25 mouse cellular contexts compared by ENCODE assay signal in the genomic region with DNA sequence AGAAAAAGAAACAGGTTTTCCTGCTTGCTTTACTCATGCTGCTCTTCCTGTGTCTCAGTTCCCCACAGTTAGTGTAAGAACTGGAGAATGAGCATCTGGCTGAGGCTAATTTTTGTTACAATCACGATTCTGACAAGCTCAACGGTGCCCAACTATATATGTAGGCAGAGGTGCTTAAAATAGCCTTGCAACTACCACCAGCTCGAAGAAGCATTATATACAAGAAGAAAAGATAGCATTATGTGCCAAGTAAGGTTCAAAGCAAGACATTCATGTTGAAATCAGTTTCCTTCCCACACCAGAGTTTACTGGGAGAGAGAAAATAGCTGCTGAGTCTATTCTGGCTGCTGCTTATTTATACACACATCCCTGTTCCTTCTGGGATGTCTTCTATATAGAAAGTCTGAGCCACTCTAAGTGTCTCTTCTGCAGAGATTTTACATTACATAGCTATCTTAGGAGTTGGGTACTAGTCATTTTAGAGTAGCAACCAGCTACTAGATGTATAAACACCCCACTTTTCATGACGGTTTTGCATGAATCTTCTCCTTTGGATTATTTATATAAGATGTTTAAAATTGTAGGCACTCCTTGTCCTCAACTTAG.
DNase-seq lines count a peak whose midpoint lies in the region; ATAC-seq lines count a peak whose summit lies in the region.
"Had no signal": no experiment of that assay in that cellular context is flagged by ENCODE, and none has a peak within 500 bp of the region (broad histone marks: within the 10 kb centered on the region; RNA-seq: fewer than 3 reads in every experiment).

No protein-coding gene starts in this region.

- H3K9me3 ChIP-seq in midbrain, embryonic 11.5 days (ENCODE audit: control insufficient read depth, low read length), result no peaks in the 10 kb centered on the region
- no peaks in the 10 kb centered on the region for H3K9me3 ChIP-seq in midbrain, embryonic 10.5 days (replicated peaks)
- H3K9me3 ChIP-seq: hindbrain, embryonic 15.5 days; intestine, embryonic 15.5 days; limb, embryonic 12.5 days; liver, embryonic 13.5 days; lung, embryonic 15.5 days; midbrain, embryonic 12.5 days; neural tube, embryonic 12.5 days had no signal

- H3K27ac ChIP-seq in midbrain, embryonic 11.5 days (ENCODE audit: low read depth, low read length), result no peak overlapping the region
- H3K27ac ChIP-seq in midbrain, embryonic 10.5 days (replicated peaks), result no peak overlapping the region
- H3K27ac ChIP-seq: heart, adult 2 months; hindbrain, embryonic 15.5 days; intestine, embryonic 15.5 days; limb, embryonic 12.5 days; liver, embryonic 13.5 days; lung, embryonic 15.5 days; macrophage; midbrain, embryonic 12.5 days; neural tube, embryonic 12.5 days had no signal

- peak; percentile 59 for DNase-seq in midbrain, embryonic 11.5 days (ENCODE audit: low spot score, missing footprints)
- DNase-seq in midbrain, embryonic 10.5 days (ENCODE audit: low spot score), result no peak
- DNase-seq in frontal cortex, postnatal 10 days (ENCODE audit: low spot score in 2 of 2), result peak; percentile 13 to 59
- peak; percentile 59 to 96 for DNase-seq in left cerebral cortex, postnatal 25 days (ENCODE audit: low spot score in 2 of 2)
- DNase-seq in MN1 (ENCODE audit: low spot score), result no peak
- DNase-seq in retina, embryonic 14.5 days (ENCODE audit: low spot score), result no peak
- no peak for DNase-seq in cerebellum, adult 8-10 months
- DNase-seq: B cell, adult 2 months; cerebellum, postnatal 14 days; embryo, embryonic 11 days; gastrocnemius, postnatal 14 days; heart, adult 2 months; heart, postnatal 36 days; kidney, adult 9 months; kidney, postnatal 25 days; liver, embryonic 13.5 days; thymus, postnatal 4 days had no signal

- no peaks in the 10 kb centered on the region for H3K4me1 ChIP-seq in midbrain, embryonic 11.5 days (ENCODE audit: control insufficient read depth, insufficient read depth, low read length)
- no peaks in the 10 kb centered on the region for H3K4me1 ChIP-seq in midbrain, embryonic 10.5 days
- H3K4me1 ChIP-seq: hindbrain, embryonic 15.5 days; intestine, embryonic 15.5 days; limb, embryonic 12.5 days; liver, embryonic 13.5 days; lung, embryonic 15.5 days; midbrain, embryonic 12.5 days; neural tube, embryonic 12.5 days had no signal

- intact Hi-C loops in left cerebral cortex, postnatal 25 days (cut with DNase I), result loop anchor here (2.0 to 10.0 kb wide), 6 partner anchors 203 to 637 kb away; no protein-coding TSS in a partner anchor

- no peak overlapping the region for H3K4me2 ChIP-seq in midbrain, embryonic 11.5 days
- H3K4me2 ChIP-seq: hindbrain, embryonic 15.5 days; intestine, embryonic 15.5 days; limb, embryonic 12.5 days; liver, embryonic 13.5 days; lung, embryonic 15.5 days; midbrain, embryonic 12.5 days; neural tube, embryonic 12.5 days had no signal

- no peaks in the 10 kb centered on the region for H3K27me3 ChIP-seq in midbrain, embryonic 11.5 days (ENCODE audit: control insufficient read depth, insufficient read depth, low read length)
- H3K27me3 ChIP-seq in midbrain, embryonic 10.5 days (ENCODE audit: low read depth, poor library complexity, severe bottlenecking), result no peaks in the 10 kb centered on the region
- H3K27me3 ChIP-seq: hindbrain, embryonic 15.5 days; intestine, embryonic 15.5 days; limb, embryonic 12.5 days; liver, embryonic 13.5 days; lung, embryonic 15.5 days; midbrain, embryonic 12.5 days; neural tube, embryonic 12.5 days had no signal

- no peak for ATAC-seq in midbrain, embryonic 11.5 days (ENCODE audit: low FRiP score)
- ATAC-seq: forebrain, embryonic 16.5 days; intestine, embryonic 15.5 days had no signal

- WGBS in midbrain, embryonic 11.5 days, result 87% methylated on average over 4 of the region's 4 CpGs
- WGBS in midbrain, embryonic 10.5 days, result 85% methylated on average over 4 of the region's 4 CpGs

- H3K4me3 ChIP-seq in midbrain, embryonic 11.5 days (ENCODE audit: low read depth, low read length), result no peak overlapping the region
- H3K4me3 ChIP-seq in midbrain, embryonic 10.5 days, result no peak overlapping the region
- H3K4me3 ChIP-seq: heart, adult 2 months; hindbrain, embryonic 15.5 days; intestine, embryonic 15.5 days; limb, embryonic 12.5 days; liver, embryonic 13.5 days; lung, embryonic 15.5 days; midbrain, embryonic 12.5 days; neural tube, embryonic 12.5 days had no signal

- no peaks in the 10 kb centered on the region for H3K36me3 ChIP-seq in midbrain, embryonic 11.5 days (ENCODE audit: control insufficient read depth, insufficient read depth, low read length)
- H3K36me3 ChIP-seq in midbrain, embryonic 10.5 days, result no peaks in the 10 kb centered on the region
- H3K36me3 ChIP-seq: hindbrain, embryonic 15.5 days; intestine, embryonic 15.5 days; limb, embryonic 12.5 days; liver, embryonic 13.5 days; lung, embryonic 15.5 days; midbrain, embryonic 12.5 days; neural tube, embryonic 12.5 days had no signal

- H3K9ac ChIP-seq in midbrain, embryonic 11.5 days (ENCODE audit: low read length), result no peak overlapping the region
- H3K9ac ChIP-seq: hindbrain, embryonic 15.5 days; intestine, embryonic 15.5 days; limb, embryonic 12.5 days; liver, embryonic 13.5 days; lung, embryonic 15.5 days; midbrain, embryonic 12.5 days; neural tube, embryonic 12.5 days had no signal

Comparison
In these comparisons a context has a peak if more than half of its experiments do, and no peak if none do; other contexts are left out.
1. DNase-seq: peak in midbrain, embryonic 11.5 days (single experiment), frontal cortex, postnatal 10 days (2 of 2) and left cerebral cortex, postnatal 25 days (2 of 2); none in midbrain, embryonic 10.5 days (single experiment), MN1 (single experiment), retina, embryonic 14.5 days (single experiment) and cerebellum, adult 8-10 months (single experiment).